Mouse (Mus musculus) embryo, embryonic 11 days (tissue): ENCODE results near the gene Brca1.
"Not testable (repeated sequence)": the region's sequence is repeated elsewhere in the genome, so short reads cannot be mapped to it uniquely, and the experiment has no call there.

Experiments used
- DNase-seq: peaks from one replicate; pipeline ENCODE4 v3.0.0-alpha.2; 2015

Brca1 gene

GRCm38 (mm10) chr11:101551751-101552475 lies at the start of gene Brca1, which contains the start of gene Nbr1:
Gene Brca1 (minus strand): TSS chr11:101551955.
Gene Nbr1 (plus strand): TSS chr11:101552149.
- peak; percentile 99 for DNase-seq

- DNase-seq = no peak
Observed at GRCm38 (mm10) chr11:101599156-101599555, 47.4 kb upstream of the Brca1 start, which contains the start of gene Gm11634. Gene Gm11634 (minus strand): TSS chr11:101599256.

DNA sequence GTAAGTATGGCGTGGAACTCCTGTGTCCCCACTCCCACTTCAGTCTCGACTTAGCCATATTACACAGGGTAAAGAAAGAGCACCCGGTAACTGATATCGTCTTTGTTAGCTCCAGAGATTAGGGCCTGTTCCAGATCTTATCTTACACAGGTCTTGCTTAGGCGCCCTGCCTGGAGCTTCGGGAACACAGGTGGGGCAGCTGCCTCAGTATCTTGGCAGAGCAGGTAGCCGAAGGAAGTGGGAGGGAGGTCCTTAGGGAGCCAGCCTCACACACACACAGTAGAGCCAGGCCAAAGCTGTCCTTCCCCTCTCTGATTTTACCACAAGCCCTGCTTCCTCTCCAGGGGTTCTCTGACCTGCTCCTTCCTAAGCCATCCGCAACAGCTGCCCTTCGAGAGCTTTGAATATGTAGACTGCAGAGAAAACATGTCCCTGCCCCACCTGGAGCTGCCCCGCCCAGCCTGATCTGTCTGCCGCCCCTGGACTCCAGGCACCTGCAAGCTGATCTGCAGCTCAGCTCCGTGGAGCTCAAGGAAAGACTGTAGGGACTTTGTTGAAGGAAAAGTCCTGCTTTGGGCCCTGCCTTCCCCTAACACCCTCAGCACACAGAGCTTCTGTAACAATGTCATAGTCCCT lies 38.4 kb upstream of the Brca1 start:
- no peak for DNase-seq

- DNase-seq = peak; percentile 65
Observed at GRCm38 (mm10) chr11:101589444-101589843, 37.7 kb upstream of the Brca1 start.

DNA sequence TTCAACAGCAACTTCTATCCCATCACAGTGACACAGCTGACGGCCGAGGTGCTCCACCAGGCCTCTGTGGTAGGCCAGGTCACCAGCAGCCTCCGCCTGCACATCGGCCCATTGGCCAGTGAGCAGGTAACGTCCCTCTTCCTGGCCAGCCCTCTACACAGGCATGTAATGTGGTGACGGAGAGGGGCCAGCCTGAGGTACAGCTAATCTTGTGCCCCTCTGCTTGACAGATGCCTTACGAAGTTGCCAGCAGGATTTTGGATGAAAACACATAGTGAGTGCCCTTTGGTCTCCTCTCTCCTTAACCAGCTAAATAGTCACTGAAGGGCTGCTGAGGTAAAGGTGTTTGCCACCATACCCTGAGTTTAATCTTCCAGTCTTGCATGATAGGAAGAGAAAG lies 37.1 kb upstream of the Brca1 start:
- DNase-seq = no peak

DNA sequence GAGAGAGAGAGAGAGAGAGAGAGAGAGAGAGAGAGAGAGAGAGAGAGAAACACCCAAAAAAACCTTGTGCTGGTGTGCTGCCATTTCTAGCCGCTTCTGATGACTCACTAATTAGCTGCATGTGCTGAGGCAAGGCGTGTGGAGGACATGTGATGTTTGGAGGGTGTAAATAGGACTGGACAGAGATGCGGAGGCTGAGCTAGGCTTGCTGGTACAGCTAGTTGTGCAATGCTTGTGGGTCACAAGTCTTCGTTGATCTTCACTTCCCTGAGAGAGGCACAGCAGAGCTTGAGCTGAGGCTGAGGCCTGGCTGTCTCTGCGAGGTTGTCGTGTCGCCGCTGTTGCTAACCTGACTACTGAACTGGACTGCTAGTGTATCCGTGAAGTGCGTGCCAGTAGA lies 35.9 kb upstream of the Brca1 start:
- no peak for DNase-seq

DNA sequence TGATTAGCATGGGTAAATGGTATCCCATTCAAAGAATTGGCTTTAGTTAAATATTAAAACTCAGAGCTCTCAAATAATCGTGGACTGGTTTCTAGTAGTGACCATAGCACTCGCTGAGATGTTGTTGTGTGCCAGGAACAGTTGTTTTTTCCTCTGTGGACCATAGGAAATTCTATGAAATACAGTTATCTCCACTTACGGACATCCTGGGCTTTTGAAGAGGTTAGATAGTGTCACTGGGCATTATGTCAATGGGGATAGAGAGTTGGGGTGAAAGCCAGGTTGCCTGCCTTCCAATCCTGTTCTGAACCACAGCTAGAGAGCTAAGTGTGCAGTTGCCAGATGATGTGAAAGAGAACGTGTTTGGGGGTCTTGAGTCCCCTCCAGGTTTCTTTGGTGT lies 34.0 kb upstream of the Brca1 start:
- no peak for DNase-seq

DNA sequence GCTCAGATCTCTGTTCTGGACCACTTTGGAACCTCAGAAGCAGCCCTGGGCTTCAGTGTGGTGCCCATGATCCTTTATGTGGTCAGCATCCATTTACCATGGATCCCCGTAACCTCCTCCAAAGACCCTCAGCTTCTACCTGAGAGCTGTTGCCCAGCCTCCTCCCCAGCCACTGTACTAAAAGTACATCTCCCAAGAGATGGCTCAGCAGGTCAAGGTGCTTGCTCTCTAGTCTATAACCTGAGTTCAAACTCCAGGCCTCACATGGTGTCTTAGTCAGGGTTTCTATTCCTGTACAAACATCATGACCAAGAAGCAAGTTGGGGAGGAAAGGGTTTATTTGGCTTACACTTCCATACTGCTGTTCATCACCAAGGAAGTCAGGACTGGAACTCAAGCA lies 33.3 kb upstream of the Brca1 start:
- not testable (repeated sequence) for DNase-seq

DNA sequence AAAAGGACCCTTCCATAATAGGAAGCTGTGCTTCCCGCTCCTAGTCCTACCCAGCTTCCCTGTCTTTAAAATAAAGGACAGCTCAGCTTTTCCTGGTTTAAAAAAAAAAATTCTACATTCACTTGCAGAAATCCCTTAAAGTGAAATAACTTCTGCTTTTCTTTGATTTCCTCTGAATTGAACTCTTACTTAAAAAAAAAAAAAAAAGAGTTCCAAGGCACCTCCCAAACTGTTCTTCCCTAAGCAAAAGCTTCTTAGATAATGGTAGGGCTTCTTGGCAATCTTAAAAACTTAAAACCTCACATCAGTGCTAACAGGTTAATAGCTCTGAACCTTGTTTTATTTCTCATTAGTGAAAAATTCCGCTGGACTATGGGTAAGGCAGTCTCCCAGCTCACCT lies 31.4 kb upstream of the Brca1 start:
- no peak for DNase-seq

DNA sequence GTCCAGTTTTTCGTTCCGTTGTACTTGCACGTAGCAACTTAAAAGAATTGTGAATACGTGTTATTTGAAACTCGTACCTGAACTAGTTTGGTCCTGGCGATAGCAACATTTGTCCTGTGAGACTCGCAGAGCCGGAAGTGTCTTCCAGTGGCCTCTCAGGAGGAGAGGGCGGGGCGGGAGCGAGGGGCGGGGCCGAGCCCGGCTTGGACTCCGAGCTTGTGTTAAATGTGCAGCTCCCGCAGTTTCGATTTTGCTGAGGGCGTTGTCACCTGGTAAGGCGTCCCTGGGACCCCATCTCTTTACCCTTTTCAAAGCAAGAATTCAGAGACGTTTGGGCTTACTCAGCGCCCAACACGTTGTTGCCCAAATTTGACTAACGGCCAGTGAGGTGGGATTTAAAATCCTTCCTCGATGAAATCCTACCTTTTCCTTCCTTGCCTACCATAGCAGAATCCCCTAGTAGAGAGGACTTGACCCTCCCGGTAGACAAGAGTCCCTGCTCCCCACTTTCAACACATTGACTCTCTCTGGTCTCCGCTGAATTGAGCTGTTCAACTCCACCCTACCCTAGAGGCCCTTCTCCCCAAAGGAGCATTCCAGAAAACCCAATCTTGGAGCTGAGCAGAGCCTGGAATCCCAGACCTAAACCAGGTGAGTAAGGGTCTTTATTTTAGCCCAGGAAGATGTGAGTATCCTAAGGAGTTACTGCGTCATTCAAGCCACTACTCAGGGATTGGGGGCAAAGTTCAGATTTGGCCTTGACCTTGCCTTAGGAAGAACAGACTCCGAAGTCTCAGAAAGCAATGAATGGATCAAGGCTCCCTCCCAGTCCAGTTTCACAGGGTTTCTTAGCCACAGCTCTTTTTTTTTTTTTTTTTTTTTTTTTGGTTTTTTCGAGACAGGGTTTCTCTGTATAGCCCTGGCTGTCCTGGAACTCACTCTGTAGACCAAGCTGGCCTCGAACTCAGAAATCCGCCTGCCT lies 30.6 kb upstream of the Brca1 start, which contains the start of gene Tmem106a:
Gene Tmem106a (plus strand): TSS at position 189 of the 982 bp plus-strand sequence.
- DNase-seq = peak; percentile 87

- no peak for DNase-seq
Observed at GRCm38 (mm10) chr11:101581081-101581764, 29.5 kb upstream of the Brca1 start.

GRCm38 (mm10) chr11:101576116-101576515 lies 24.4 kb upstream of the Brca1 start:
- peak; percentile 14 for DNase-seq

GRCm38 (mm10) chr11:101568421-101568820 lies 16.7 kb upstream of the Brca1 start:
- DNase-seq = no peak

GRCm38 (mm10) chr11:101562391-101562790 lies 10.6 kb upstream of the Brca1 start:
- DNase-seq = peak; percentile 71

- DNase-seq = no peak
Observed at GRCm38 (mm10) chr11:101556954-101557353, 5.2 kb upstream of the Brca1 start.

DNA sequence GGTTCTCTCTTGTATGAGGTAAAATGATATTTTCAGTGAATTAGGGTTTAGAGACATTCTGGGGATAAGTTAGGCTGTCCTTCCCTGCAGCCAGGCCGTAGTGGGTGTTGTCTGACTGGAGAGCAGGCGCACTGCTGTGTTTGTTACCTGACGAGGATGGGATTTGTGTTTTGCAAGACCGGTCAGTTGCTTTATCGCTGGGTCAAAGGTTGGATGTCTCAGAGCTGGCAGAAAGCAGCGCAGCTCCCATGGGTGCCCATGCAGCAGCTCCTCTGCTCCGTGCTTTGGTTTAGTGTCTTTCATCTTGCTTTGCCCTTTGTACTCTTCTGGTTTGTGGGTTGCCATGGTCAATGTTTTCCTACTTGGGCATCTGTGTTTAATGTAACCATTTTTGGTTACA lies 4.8 kb upstream of the Brca1 start:
- DNase-seq = no peak

- DNase-seq = peak; percentile 4
Observed at GRCm38 (mm10) chr11:101553354-101553930, 1.7 kb upstream of the Brca1 start.

DNA sequence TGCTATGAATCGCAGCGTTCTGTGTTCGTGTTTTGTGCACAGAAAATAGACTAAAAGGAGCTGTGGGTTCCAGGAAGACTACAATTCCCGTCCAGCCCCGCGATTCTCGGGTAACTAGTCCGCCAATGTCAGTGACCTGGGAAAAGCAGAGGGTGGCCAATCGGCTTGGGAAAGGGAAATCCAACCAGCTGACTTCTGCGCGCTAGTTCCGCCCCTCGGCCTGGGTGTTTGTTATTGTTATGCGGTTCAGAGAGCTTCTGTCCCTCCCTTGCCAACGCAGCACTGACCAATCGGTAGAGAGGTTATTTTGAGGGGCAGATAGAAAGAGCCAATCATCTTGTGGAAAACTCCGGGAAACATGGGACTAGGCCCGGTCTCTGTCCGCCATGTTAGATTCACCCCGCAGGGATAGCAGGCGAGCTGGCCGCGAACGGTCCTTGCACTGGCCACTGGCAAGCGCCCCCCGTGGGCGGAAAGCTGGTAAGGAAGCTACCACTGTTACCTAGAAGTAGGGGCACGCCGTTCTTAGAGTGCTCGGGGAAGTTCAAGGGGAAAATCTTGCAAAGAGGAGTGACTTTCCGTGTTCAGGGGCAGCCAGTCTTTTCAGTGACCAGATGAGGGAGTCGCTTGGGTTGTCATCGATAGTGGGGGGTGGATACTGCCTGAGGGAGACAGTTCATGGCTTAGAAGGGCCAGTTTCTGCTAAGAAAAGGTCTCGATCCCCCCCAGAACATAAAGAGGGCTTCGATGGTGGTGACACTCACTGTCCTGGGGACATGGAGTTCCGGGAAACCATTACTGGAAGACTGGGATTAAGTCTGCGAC lies 933 bp upstream of the Brca1 start:
- peak; percentile 98 for DNase-seq

GRCm38 (mm10) chr11:101548526-101548925 lies 3.2 kb downstream of the Brca1 start:
- DNase-seq = no peak

DNA sequence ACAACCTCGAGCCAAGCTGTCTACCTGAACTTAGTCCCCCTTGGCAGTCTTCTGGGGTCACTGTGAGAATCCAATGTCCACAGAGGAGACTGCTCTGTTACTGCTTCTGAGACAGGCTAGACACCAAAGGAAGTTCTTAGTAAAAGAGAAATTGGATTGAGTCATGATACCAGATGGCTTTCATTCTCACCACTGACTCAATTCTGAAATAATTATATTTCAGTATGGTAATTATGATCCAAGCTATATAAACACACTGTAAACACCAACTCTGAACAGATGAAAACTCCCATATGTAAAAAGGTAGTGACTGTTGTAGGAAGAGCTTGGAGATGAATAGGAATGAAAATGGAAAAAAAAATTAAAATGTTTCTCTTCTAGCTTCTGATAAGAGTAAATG lies 7.6 kb downstream of the Brca1 start:
- no peak for DNase-seq

GRCm38 (mm10) chr11:101543533-101543932 lies 8.2 kb downstream of the Brca1 start:
- no peak for DNase-seq
